8 mouse cellular contexts compared by ENCODE assay signal in genomic region chr10:121886805-121887204, GRCm38 (mm10).
DNase-seq lines count a peak whose midpoint lies in the region; ATAC-seq lines count a peak whose summit lies in the region.

No protein-coding gene starts in this region.

- no peak overlapping the region for H3K27ac ChIP-seq in liver, embryonic 11.5 days (ENCODE audit: low read depth, low read length)

- no peak overlapping the region for H3K9ac ChIP-seq in liver, embryonic 11.5 days (ENCODE audit: low read depth, low read length)

- ATAC-seq in liver, embryonic 11.5 days (replicated peaks; ENCODE audit: low FRiP score) = no peak

- WGBS in liver, embryonic 11.5 days = 37% methylated on average over 6 of the region's 6 CpGs

- H3K9me3 ChIP-seq in liver, embryonic 11.5 days (ENCODE audit: control insufficient read depth, low read length) = no peaks in the 10 kb centered on the region
- H3K9me3 ChIP-seq in megakaryocyte, embryonic 14.5 days = 0 out of 2 replicates have a peak, but pooled peaks cover 2% of the 10 kb centered on the region

- no peaks in the 10 kb centered on the region for H3K27me3 ChIP-seq in liver, embryonic 11.5 days (replicated peaks; ENCODE audit: control insufficient read depth, insufficient read depth, low read length)
- H3K27me3 ChIP-seq in megakaryocyte, embryonic 14.5 days (replicated peaks) = peaks cover 40% of the 10 kb centered on the region

- peaks cover 6% of the 10 kb centered on the region; the same call in 1 of the 2 replicates for H3K4me1 ChIP-seq in liver, embryonic 11.5 days (replicated peaks; ENCODE audit: control insufficient read depth, insufficient read depth, low read length)
- peaks cover 15% of the 10 kb centered on the region for H3K4me1 ChIP-seq in megakaryocyte, embryonic 14.5 days

- intact Hi-C loops in heart, postnatal 14 days (cut with DNase I) = no loop called here

- no peaks in the 10 kb centered on the region for H3K36me3 ChIP-seq in liver, embryonic 11.5 days (ENCODE audit: control insufficient read depth, insufficient read depth, low read length)
- no peaks in the 10 kb centered on the region for H3K36me3 ChIP-seq in megakaryocyte, embryonic 14.5 days (replicated peaks; ENCODE audit: low read length)

- no peak overlapping the region for H3K4me2 ChIP-seq in liver, embryonic 11.5 days

- H3K4me3 ChIP-seq in liver, embryonic 11.5 days (ENCODE audit: low read depth, low read length) = no peak overlapping the region
- H3K4me3 ChIP-seq in megakaryocyte, embryonic 14.5 days (replicated peaks) = peak overlapping the region; percentile 62

- DNase-seq in liver = peak; percentile 4
- no peak for DNase-seq in liver, embryonic 11.5 days (ENCODE audit: low spot score)
- peak; percentile 38 for DNase-seq in fibroblast of lung, adult 2 months (ENCODE audit: low read depth)
- DNase-seq in kidney, adult 9 months = peak; percentile 17
- no peak for DNase-seq in adrenal gland, adult 2 months
- no peak for DNase-seq in heart, postnatal 14 days
- no peak for DNase-seq in adrenal gland, postnatal 4 days (ENCODE audit: low spot score in 2 of 2)

Comparison
In these comparisons a context has a peak if more than half of its experiments do, and no peak if none do; other contexts are left out.
1. DNase-seq: peak in liver (single experiment), fibroblast of lung, adult 2 months (single experiment) and kidney, adult 9 months (single experiment); none in liver, embryonic 11.5 days (single experiment), adrenal gland, adult 2 months (single experiment), heart, postnatal 14 days (0 of 2) and adrenal gland, postnatal 4 days (0 of 2).